Mouse (Mus musculus) lung, postnatal 0 days (tissue): Measurements from ENCODE around the gene Ctnna2. TPM values are rescaled to one million over a fixed set of nuclear protein-coding genes. Genes with fewer than 3 reads are reported as not detected.

Experiments
- ATAC-seq: fragments of 200-750 bp; cut with Nextera tagmentation; 2 replicates; pipeline ENCODE4 v1.8.0; 2017; ENCODE audit warnings: moderate library complexity
- DNase-seq: peaks from one replicate; pipeline ENCODE4 v3.0.0-alpha.2; 2016; ENCODE audit warnings: low spot score
- H3K27ac ChIP-seq: fragments of 300-500 bp; sonication (generic); 2 replicates; pipeline ENCODE4 v1.5.1; 2014; ENCODE audit warnings: antibody characterized with exemption, mild to moderate bottlenecking, low read length, mixed read lengths
- H3K27me3 ChIP-seq: fragments of 300-500 bp; sonication (generic); replicated peaks from 2 replicates; pipeline ENCODE4 v1.6.1; 2014; ENCODE audit warnings: low read length, mixed read lengths; ENCODE audit not compliant: insufficient read depth
- H3K36me3 ChIP-seq: fragments of 300-500 bp; sonication (generic); 2 replicates; pipeline ENCODE4 v1.6.1; 2014; ENCODE audit warnings: low read length, mixed read lengths; ENCODE audit not compliant: insufficient read depth
- H3K4me1 ChIP-seq: fragments of 300-500 bp; sonication (generic); 2 replicates; pipeline ENCODE4 v1.6.1; 2014; ENCODE audit warnings: antibody characterized with exemption, low read depth, low read length, mixed read lengths; ENCODE audit not compliant: insufficient read depth
- H3K4me2 ChIP-seq: fragments of 300-500 bp; sonication (generic); replicated peaks from 2 replicates; pipeline ENCODE4 v1.6.1; 2014; ENCODE audit warnings: low read depth, mild to moderate bottlenecking, low read length, moderate library complexity, mixed read lengths
- H3K4me3 ChIP-seq: fragments of 300-500 bp; sonication (generic); 2 replicates; pipeline ENCODE4 v1.5.1; 2014; ENCODE audit warnings: low read depth, low read length
- H3K9ac ChIP-seq: fragments of 300-500 bp; sonication (generic); replicated peaks from 2 replicates; pipeline ENCODE4 v1.6.1; 2014; ENCODE audit warnings: low read depth, mild to moderate bottlenecking
- H3K9me3 ChIP-seq: fragments of 300-500 bp; sonication (generic); 2 replicates; pipeline ENCODE4 v1.6.1; 2016; ENCODE audit warnings: low read length, mixed read lengths
- CTCF ChIP-seq: IDR thresholded peaks from 2 replicates; pipeline ENCODE4 v1.5.1; 2016; ENCODE audit warnings: antibody characterized with exemption, mild to moderate bottlenecking
- EP300 ChIP-seq: IDR thresholded peaks from 2 replicates; pipeline ENCODE4 v1.6.1; 2016; ENCODE audit warnings: antibody characterized with exemption, mild to moderate bottlenecking, control low read depth
- WGBS: fragments of 180-500 bp; shearing (Covaris S2); extraction: QIAGEN DNeasy Blood & Tissue Kit; methylation state at CpG from one replicate; pipeline ENCODE4 v1.1.7; 2014; 5-methylcytosine and 5-hydroxymethylcytosine counted together
- polyA plus RNA-seq: library from polyadenylated mRNA; unstranded; fragments of >200 nt; fragmentation: Nextera tagmentation; extraction: Ambion mirVana; gene quantifications from 2 replicates; pipeline ENCODE4 v1.2.1, GENCODE M21; 2015

Gene Ctnna2
- polyA plus RNA-seq, 1 experiment from 2014 or later = 0.06 TPM

DNA sequence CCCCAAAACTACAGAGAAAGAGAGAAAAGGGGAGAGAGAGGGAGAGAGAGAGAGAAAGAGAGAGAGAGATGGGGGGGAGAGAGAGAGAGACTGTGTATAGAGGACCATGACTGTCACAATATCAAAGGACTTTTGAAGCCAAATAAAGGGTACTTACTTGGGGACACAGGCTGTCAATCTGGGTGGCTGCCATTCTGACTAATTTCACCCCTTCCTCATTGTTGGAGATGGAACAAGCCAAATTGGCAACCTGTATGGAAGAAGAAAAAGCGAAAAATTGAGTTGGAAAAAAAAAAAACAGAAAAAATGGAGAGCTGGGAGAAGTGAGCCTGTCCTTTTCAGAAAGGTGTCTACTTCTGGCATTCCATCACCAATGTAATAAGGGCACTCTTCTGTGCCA, 997.8 kb downstream of the Ctnna2 start:
- no peak overlapping the region for H3K4me2 ChIP-seq
- 76% methylated on average over 1 of the region's 1 CpGs for WGBS
- no peaks in the 10 kb centered on the region for H3K36me3 ChIP-seq
- no peaks in the 10 kb centered on the region for H3K27me3 ChIP-seq
- no peak for DNase-seq
- H3K27ac ChIP-seq = no peak overlapping the region
- H3K4me1 ChIP-seq = no peaks in the 10 kb centered on the region
- no peak overlapping the region for H3K4me3 ChIP-seq
- no peak for TF ChIP-seq EP300
- TF ChIP-seq CTCF = no peak
- H3K9ac ChIP-seq = no peak overlapping the region
- no peaks in the 10 kb centered on the region for H3K9me3 ChIP-seq
- ATAC-seq = no peak

DNA sequence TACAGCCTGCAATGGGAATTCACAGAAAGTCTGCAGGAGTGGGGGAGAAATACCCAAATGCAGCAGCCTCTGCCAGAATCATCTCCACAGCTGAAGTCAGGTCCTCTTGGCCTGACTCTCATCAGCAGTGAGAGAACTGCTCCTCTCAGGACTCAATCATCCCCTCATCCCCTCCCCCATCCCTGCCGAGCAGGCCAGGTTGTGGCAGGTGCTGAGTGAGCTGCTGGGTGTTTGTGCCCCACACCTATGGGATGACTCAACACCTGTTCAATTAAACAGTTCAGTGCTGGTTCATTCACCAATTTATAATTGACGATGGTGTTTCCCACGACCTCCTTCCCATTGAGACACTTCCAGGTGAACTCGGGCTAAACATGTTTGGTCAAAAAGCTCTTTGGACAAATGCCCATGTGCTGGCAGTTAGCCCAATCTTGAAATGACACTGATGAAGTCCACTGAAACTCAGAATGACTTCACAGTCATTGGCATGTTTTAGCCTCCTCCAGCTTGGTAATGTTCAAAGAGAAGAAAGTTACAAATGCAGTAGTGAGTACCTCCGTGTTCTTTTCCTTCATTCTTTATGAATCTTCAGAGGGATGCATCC, 1000.1 kb downstream of the Ctnna2 start:
- no peak for TF ChIP-seq EP300
- TF ChIP-seq CTCF = no peak
- no peaks in the 10 kb centered on the region for H3K4me1 ChIP-seq
- ATAC-seq (no peak; the same call in 1 of the 2 replicates), DNase-seq (no peak)
- H3K4me3 ChIP-seq = no peak overlapping the region
- H3K4me2 ChIP-seq = no peak overlapping the region
- WGBS = 53% methylated on average over 5 of the region's 5 CpGs
- no peak overlapping the region for H3K27ac ChIP-seq
- H3K9ac ChIP-seq = no peak overlapping the region
- no peaks in the 10 kb centered on the region for H3K27me3 ChIP-seq
- no peaks in the 10 kb centered on the region for H3K36me3 ChIP-seq
- H3K9me3 ChIP-seq = no peaks in the 10 kb centered on the region

DNA sequence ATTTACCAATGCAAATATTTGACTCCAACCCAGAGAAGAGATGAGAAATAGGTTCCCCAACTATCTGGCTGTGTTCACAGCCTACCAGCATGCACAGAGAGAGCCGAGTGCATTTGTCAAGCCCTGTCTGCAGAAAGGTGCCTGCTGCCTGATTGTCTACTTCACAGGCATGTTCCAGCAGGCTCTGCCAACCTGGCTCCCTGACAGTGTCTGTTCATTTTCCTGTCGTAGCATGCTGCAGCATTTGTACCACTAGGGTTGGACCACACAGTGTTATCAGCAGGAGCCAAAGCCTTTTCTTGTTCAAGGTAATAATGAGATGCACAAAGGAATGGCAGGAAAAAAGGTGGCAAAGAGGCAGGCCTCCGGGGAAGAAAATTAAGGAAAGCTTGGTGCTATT, 1001.7 kb downstream of the Ctnna2 start:
- no peaks in the 10 kb centered on the region for H3K4me1 ChIP-seq
- no peak for TF ChIP-seq CTCF
- no peak for TF ChIP-seq EP300
- WGBS = 21% methylated on average over 3 of the region's 3 CpGs
- H3K9me3 ChIP-seq = no peaks in the 10 kb centered on the region
- no peaks in the 10 kb centered on the region for H3K27me3 ChIP-seq
- no peak overlapping the region for H3K27ac ChIP-seq
- no peak overlapping the region for H3K4me2 ChIP-seq
- DNase-seq = no peak
- no peaks in the 10 kb centered on the region for H3K36me3 ChIP-seq
- no peak overlapping the region for H3K4me3 ChIP-seq
- no peak overlapping the region for H3K9ac ChIP-seq
- no peak for ATAC-seq

DNA sequence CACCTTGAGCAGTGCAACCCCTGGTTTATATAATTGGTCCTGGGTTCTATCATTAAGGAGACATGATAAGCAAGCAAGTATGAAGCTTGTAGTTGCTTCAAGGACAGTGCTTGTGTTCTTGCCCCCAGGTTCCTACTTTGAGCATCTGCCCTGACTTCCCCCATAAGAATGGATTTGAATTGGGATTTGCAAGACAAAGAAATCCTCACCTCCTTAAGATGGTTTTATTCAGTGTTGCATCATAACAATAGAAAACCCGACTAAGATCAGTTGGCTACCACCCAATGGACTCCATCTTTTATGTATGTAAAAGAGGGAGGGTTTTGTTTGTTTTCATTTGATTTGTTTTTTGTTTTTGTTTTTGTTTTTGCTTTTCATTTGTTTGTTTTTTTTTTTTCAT, 1005.2 kb downstream of the Ctnna2 start:
- WGBS = 64% methylated on average over 1 of the region's 1 CpGs
- DNase-seq = no peak
- H3K36me3 ChIP-seq = no peaks in the 10 kb centered on the region
- no peak overlapping the region for H3K9ac ChIP-seq
- no peak for ATAC-seq
- H3K4me2 ChIP-seq = no peak overlapping the region
- no peaks in the 10 kb centered on the region for H3K9me3 ChIP-seq
- no peak overlapping the region for H3K4me3 ChIP-seq
- no peak for TF ChIP-seq CTCF
- no peak for TF ChIP-seq EP300
- no peaks in the 10 kb centered on the region for H3K27me3 ChIP-seq
- H3K4me1 ChIP-seq = no peaks in the 10 kb centered on the region
- no peak overlapping the region for H3K27ac ChIP-seq

DNA sequence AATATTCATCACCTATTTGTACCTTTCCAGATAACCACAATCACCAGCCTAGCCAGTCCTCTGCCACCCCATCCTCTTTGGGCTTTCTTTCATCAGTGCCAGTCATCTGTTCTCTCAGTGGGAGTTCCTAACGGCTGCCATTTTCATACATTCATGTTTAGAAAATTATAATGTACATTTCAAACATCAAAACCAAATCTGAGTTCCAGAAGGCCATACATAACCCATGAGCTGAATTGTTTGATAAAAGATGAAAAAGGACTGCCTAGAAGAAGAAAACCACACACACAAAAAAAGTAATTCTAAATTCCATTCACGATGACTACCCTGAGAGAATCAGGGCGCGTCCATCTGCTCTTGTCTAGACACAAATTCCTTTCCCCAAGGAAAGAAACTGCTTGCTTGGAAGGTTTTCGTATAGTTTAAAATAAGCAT, 1014.5 kb downstream of the Ctnna2 start:
- TF ChIP-seq CTCF (no peak), EP300 (no peak)
- DNase-seq (no peak), ATAC-seq (no peak)
- Histone ChIP-seq H3K27me3 (no peaks in the 10 kb centered on the region), H3K4me1 (no peaks in the 10 kb centered on the region), H3K4me3 (no peak overlapping the region), H3K9me3 (no peaks in the 10 kb centered on the region), H3K4me2 (no peak overlapping the region), H3K36me3 (no peaks in the 10 kb centered on the region), H3K27ac (no peak overlapping the region), H3K9ac (no peak overlapping the region)
- WGBS = 77% methylated on average over 5 of the region's 5 CpGs

DNA sequence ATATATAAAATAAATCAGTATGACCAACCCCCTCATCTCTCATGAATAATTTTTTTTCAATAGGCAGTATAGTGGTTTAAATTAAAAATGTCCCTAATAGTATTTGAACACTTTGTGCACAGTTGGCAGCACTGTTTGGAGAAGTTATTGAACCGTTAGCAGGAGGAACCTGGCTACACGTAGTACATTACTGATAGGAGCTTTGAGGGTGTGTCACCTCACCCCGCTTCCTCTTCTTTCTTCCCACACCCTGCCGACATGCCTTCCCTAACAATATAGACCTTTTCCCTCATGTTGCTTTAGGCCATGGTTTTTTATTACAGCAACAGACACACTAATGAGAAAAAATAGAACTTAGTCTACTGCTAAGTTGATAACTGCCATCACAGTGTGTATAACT, 1071.4 kb downstream of the Ctnna2 start:
- Histone ChIP-seq H3K9me3 (no peaks in the 10 kb centered on the region), H3K9ac (no peak overlapping the region), H3K27me3 (no peaks in the 10 kb centered on the region), H3K27ac (no peak overlapping the region), H3K4me3 (no peak overlapping the region), H3K4me2 (no peak overlapping the region), H3K36me3 (no peaks in the 10 kb centered on the region), H3K4me1 (no peaks in the 10 kb centered on the region)
- ATAC-seq (no peak), DNase-seq (no peak)
- TF ChIP-seq CTCF = no peak
- no peak for TF ChIP-seq EP300
- 68% methylated on average over 4 of the region's 4 CpGs for WGBS

DNA sequence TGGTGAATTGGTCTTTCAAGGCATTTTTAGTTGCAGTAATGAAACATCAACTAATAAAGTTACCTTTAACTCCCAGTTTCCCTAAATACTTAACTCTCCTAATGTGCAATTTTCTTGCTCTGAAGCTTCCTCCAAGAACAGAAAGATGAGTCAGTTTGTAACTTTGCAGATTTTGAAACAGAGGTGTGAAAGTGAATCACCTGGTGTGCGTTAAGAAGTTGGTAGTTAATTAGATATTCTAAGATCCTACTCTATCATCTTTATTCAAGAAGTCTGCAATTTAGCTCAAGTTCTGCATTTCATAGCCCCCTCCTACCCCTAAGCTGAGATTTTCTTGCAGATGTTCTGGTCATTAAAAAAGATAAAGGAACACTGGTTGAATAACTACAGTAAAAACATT, 1082.3 kb downstream of the Ctnna2 start:
- H3K9ac ChIP-seq = no peak overlapping the region
- no peak for TF ChIP-seq EP300
- no peak for TF ChIP-seq CTCF
- H3K4me3 ChIP-seq = no peak overlapping the region
- H3K36me3 ChIP-seq = no peaks in the 10 kb centered on the region
- H3K9me3 ChIP-seq = no peaks in the 10 kb centered on the region
- no peak for DNase-seq
- no peaks in the 10 kb centered on the region for H3K27me3 ChIP-seq
- WGBS = 63% methylated on average over 1 of the region's 1 CpGs
- no peak overlapping the region for H3K27ac ChIP-seq
- no peak overlapping the region for H3K4me2 ChIP-seq
- no peaks in the 10 kb centered on the region for H3K4me1 ChIP-seq
- ATAC-seq = no peak
